Mouse (Mus musculus) kidney, postnatal 10 days (tissue): ENCODE measurements at regions not wholly inside any gene's neighbourhood (a gene's known extent, or its start where the extent isn't known, plus 50 kb on each side); places are given as distances from the start of the nearest gene placed in this dataset.

Experiments
- DNase-seq: peaks from one replicate; pipeline ENCODE4 v3.0.0; 2021; ENCODE audit warnings: mixed read lengths

DNA sequence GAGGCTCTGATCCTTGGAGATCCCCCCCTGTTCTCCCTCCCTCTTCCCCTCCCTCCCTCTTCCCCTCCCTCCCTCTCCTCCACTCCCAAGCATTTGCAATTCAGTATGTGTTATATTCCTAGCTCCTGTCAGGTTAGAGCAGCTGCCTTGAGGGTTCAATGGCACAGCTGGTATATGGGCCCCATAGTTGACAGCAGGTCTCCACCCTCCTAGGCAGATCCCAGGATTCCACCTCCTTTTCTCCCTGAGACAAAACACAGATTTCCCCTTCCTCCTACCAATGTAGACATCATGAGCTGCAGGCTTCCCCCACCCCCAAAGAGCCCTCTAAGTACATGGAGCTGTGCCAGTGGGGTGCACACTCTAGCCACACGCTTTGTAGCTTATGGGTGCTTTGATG is 137.8 kb downstream of the Unc5cl start:
- no peak for DNase-seq

DNA sequence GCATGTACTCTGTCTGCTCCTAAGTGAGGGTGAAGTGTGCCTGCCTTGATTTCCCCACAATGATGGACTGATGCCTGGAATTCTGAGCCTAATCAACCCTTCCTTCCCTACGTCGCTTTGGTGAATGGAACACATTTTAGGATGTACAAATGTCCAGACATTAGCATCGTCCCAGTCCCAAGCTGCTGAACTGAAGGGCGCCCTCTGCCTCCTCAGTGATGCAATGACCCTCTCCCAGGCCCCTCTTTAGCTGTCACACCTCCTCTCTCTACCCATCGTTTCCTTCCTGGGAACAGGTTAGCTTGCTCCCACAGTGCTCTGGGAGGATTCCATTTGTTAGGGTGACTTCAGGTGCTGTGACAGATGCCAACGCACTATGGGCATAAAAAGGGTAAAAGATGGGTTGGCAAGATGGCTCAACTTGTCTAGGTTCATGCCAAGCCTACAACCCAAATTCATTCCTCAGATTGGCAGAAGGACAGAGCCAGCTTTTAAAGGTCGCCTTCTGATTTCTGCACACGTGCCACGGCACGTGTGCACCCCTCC is 140.8 kb downstream of the Unc5cl start:
- no peak for DNase-seq

DNA sequence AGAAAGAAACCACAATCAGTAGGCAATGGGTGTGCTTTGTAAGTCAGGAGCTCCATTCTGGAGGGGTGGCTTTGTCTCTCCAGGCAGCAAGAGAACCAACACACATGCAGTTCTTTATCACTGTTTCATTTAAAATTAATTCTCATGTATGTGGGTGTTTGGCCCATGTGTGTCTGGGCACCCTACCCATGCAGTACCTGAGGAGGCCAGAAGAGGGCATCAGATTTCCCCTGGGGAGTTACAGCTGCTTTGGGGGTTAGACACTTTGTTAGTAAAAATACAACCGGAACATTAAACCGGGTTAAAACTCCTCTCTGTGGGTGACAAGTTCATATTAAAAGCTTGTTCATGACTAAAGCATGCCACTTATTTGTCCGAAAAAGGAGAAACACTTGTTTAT is 141.7 kb downstream of the Unc5cl start:
- DNase-seq, result peak; percentile 36

DNA sequence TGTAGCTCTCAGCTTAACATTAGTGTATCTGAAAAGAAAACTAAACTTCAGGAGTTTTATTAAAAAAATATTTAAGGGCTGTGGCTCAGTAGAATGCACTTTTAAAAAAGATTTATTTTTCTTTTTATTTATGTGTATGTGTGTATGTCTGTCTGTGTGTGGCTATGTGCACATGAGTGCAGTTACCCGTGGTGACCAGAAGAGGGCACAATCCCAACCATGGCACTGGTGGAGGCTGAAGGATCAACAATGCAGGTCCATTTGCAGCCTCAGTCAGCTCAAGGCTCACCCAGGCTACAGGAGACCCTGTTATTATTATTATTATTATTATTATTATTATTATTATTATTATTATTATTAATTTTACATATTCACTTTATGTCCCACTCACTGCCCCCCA is 142.6 kb downstream of the Unc5cl start:
- no peak for DNase-seq

DNA sequence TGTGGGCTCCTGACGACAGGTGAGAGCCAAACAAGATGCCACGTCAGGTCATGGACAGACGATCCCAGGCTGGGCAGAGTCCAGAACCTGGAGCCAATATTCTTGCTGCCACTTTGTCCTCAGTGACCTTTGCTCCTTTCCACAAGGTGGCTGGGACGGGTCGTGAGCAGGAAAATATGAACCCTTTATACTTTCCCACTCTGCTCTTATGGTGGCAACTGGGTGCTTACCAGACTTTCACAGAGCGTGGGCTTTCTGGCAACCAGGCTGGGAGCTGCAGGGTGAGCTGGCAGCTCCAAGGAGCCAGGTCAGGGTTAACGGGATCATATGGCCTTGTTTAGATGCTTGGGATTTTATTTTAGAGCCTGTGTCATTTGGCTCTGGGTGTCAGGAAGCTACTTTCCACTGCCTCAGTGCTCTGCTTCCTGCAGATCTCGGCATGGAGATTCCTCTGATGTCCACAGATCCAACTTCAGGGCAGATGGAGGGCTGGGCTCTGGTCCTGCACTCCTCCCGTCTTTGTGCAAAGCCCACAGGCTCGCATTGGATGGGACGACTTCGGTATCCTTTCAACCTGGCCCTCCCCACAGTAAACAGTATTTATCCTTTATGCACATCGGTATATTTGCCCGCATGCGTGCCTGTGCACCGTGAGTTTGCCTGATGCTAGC is 143.9 kb downstream of the Unc5cl start:
- DNase-seq, result no peak

DNA sequence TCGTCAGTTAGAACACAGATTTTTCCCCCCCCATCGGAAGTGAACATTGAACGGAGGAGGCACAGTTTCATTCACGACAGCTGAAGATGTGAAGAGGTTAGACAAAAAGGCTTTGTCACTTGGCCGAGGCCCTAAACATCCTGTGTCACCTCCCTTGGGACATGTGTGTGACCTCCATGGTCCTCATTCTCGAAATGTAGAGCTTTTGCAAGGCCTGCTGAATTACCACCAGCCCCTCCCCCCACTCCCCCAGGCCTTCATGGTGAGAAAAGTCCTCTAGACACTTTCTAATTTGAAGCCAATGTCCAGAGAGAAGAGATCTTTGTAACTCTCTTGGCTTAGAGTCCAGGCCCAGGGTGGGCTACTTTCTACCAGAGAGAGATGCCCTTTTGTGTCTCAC is 145.5 kb downstream of the Unc5cl start:
- DNase-seq, result peak; percentile 74

DNA sequence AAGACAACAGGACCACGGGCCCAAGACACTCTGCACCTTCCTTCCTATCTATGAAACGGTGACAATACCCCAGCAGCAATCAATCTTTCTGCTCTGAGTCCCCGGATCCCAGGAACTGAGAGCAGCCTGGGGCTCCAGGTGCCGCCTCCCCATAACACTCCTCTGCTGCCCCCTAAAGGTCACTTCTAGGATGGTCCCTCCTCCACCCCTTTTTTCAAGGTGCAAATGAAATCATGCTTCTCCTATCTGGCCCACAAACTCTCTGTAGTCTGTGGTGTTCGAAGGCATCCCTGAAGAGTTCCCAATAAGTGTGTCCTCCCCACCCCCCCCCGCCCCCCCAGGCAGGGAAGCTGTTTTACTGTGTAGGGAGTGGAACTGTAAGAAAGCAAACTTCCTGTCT is 147.9 kb downstream of the Unc5cl start:
- peak; percentile 77 for DNase-seq

DNA sequence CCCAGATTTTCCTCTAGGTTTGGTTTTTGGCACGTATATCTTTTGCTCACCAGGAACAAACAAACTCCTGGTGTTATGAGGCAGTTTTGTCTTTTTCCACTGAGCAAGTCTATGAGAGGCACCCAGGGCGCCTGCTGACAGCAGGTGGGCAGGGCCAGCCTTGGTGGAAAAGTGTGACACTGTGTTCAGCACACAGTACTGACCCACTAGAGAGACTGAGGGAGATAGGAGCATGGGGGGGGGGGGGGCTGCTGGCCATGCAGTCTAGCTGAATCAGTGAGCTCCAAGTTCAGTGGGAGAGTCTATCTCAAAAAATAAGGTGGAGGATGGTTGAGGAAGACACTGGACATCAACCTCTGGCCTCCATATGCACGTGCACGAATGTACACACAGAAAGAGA is 152.1 kb downstream of the Unc5cl start:
- DNase-seq, result no peak

DNA sequence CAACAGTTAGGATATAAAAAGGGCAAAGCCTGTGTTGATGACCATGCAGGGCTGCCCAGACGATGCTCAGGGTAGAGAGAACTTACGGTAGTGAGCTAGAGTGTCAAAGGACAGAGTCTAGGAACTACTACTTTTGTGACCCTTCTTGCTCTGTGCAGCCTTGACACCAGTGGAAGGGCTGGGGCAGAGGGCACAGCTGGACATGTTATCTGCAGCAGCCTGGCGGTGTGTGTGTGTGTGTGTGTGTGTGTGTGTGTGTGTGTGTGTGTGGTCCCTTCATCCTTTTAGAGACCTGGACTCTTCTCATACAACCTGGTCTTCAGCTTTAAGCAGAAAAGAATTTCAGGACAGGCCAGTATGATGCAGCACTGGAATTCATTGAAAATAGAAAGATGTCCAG is 153.6 kb downstream of the Unc5cl start:
- no peak for DNase-seq

DNA sequence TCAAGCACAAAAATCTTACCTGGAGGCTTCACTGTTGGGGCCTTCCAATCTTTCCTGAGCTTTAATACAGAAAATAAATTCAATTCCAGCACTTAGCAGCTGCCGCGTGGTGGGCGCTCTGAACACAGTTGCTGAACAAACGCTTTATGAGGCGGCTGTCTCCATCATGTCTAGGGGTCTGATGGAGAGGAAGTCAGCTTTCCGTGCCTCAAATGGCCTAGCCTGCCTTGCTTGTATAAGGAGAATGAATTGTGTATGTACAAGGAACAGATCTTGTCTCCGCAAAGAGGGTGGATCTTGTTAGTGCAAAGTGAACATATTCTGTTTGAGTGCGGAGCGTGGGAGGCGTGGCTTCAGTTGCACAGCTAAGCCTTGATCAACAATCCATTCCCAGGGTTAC is 155.4 kb downstream of the Unc5cl start:
- DNase-seq, result no peak

DNA sequence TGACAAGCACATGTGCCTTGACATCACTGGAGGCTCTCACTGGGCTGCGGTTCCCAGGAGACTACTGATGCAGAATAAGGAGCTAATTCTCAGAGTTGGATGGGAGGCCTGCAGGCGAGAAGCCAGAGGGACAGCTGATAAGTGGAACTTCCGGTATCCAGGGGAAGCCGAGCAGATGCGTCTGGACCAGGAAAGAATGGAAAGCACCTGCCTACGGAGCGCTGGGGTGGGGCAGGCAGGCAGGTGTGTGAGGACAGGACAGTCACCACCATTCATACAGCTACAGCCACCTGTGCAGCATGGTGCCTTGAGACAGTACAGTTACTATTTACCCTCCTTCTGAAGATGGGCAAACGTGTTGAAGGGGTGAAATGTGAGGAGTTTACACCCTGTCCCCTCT is 156.1 kb downstream of the Unc5cl start:
- no peak for DNase-seq

DNA sequence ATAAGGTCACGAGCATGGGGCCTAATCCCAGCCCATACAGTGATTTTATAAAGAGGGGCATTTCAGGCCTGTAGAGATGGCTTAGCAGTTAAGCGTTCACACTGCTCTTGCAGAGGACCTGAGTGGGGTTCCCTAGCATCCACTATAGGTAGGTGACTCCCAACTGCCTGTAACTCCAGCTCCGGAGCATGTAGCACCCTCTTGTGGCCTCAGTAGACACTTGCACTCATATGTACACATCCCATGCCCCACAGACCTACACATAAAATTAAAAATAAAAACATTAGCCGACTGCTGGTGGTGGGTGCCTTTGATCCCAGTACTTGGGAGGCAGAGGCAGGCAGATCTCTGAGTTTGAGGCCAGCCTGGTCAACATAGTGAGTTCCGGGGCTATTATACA is 158.8 kb downstream of the Unc5cl start:
- DNase-seq, result no peak

DNA sequence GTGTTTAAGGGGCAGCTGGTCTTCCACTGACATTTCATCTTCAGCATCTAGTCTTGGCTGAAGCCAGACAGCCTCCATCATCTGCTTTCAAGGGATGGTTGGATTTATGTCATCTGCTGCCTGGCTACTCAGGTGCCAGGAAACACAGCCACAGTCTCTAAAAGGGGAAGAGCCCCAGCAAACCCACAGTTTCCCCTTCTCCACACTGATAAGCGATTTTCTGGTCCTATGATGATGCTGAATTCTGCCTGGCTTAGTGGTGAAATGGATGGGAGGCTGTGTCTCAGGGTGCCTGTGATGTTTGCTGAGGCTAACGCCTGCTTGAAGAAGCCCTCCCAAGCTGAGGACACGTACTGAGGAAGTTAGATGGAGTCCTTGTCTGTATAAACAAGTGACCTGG is 160.5 kb downstream of the Unc5cl start:
- DNase-seq, result no peak

DNA sequence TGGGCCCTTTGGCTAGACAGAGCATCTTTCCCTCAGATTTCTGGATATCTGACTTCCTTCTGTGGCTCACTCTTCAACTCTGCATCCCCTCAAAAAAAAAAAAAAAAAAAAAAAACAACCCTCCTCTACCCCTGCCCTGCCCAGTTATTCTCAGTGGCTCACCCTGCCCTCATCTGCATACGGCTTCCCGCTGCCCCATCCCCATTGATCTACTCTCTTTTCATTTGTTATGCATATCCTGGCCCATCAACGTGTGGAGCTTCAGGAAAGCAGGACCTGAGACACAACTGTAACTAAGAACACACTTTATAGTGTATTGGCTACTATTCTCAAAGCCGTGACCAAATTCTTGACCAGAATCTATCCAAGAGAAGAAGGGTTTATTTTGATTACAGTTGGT is 161.5 kb downstream of the Unc5cl start:
- no peak for DNase-seq

DNA sequence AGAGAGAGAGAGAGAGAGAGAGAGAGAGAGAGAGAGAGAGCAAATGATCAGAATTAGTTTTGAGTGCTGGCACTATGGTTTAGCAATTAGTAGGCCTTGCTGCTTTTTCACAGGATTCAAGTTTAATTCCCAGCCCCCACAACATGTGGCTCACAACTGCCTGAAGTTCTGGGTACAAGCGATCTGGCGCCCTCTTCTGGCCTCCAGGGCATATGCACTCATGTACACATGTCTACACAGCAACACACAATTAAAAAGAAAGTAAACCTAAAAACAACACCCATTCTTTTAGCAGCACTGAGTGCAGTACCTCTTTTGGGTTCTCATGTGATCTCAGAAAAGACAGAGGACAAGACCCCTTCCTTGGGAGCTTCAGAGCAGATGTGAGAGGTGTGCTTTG is 166.2 kb downstream of the Unc5cl start:
- DNase-seq, result no peak

DNA sequence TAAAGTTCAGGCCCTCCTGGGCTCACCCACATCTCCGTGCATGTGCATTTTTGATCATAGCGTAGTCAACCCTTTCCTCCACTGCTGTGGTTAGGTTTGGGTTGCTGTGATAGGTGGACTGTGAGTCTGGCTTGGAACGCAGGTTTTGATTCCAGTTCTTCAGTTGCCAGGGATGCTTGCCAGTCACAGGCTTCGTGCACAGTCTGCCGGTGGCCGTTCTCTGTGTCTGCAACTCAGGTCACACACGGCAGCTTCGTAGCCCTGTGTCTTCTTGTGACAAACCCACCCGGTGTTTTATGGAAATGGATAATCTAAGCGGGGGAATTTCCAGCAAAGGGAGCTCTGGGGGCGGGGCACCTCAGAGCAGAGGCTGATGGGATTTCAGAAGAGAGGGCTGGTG is 167.0 kb downstream of the Unc5cl start:
- DNase-seq, result no peak

DNA sequence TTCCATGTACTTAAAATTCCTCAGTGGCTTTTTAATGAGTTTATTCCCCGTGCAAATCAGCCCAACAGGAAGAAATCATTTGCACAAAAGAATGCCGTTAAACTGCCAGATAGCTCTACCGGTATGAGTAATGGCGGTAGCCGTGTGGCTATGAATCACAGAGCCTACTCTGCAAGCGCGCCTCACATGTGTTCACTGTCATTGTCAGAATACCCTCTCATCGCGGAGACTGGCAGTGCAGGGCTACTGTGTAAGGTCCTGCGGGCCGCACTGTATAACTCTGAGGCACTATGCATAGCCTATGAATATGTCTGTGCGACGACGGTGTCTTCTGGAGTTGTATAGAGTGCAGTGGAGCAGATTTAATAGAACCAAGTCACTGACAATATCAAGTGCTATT is 170.2 kb downstream of the Unc5cl start:
- no peak for DNase-seq

DNA sequence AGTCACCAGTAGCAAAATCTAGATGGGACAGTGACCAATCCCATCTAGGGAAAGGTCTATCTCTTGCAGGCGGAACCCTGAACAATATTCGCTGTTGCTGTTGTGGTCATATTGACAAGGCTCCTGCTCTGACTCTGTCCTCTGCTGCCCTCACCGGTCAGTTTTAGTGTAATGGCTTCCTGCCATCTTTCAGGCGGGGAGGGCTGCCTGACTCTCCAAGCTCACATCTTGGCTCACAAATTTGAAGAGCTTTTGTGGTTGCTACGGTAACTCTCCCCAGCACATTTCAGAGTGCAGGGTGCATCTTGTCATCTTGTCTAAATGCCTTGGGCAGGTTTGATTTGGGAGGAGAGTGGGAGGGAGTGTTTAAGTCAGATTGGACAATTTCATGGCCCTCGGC is 171.3 kb downstream of the Unc5cl start:
- DNase-seq, result no peak

DNA sequence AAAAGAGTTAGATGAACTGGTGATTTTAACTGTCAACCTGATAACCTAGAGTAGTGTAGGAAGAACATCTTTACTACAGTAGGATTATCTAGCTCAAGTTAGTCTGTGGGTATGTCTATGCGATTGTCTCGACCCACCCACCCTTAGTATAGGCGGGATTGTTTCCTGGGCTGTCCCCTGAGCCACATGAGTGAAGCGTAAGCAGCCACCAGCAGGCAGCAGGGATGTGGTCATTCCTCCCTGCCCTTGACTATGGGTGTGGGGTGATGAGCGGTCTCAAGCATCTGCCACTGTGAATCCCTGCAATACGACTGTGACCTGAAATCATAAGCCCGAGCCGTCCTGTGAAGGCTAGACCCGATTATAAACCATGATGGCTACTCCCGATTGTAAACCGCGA is 184.9 kb downstream of the Unc5cl start:
- no peak for DNase-seq

DNA sequence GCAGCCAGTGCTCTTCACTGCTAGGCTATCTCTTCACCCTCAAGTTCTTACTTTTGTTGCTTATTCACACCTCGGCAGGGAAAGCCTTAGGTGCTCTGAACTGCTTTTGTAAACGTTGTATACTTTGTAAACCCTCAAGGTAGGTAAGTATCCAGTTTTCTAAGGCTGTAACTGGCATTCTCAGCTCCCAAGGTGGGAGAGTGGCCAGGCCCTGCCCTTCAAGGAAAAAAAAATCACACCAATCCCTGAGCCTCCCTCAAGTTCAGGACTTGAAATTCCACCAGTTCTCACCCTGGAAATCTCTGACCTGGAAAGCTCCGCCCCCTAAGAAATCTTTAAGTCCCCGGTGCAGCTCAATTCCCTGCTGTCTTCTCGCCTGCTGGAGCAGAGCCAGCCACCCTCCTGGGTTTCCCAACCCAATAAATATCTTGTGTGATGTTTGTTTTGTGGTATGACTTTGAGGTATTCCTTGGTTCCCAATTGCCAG is 188.9 kb downstream of the Unc5cl start:
- DNase-seq, result no peak

DNA sequence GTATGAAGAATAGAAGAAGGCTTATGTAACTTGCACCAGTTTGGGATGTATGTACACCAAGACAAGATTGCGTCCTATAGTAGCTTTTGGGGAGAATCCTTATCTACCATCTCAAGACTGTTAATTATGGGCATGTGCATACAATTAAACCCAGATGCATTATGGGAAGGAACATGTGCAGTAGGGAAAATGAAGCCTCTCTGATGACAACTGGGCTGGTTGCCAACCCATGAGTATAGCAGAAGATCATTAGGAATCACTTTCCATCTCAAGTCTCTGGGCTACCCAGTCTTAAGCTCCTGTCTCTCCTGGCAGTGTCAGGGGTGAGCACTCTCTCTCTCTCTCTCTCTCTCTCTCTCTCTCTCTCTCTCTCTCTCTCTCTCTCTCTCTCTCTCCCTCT is 190.4 kb downstream of the Unc5cl start:
- no peak for DNase-seq

DNA sequence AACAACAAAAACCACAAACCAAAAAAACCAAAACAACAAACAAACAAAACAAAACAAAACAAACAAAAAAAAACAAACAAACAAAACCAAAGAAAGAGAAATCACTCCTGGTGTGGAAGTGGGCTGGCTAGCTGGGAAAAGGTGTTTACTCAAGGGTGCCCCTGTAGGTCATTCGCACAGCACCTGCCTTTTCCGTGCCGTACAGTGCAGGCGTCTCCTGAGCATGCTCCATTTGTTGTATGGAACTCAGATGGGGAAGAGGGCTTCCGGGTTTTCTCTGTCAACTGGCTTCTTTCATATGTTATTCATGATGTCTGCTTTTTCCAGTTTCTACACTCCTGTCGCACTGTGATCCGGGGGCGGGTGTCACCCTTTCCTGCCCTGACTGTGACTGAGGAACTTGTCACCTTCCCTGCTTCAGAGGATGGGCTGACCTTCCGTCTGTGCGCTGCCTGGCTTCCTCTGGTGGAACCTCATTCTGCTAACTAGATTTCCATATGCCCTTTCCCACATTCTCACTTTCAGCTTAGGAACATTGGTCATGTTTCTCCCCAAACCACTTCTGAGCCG is 192.0 kb downstream of the Unc5cl start:
- DNase-seq, result no peak

DNA sequence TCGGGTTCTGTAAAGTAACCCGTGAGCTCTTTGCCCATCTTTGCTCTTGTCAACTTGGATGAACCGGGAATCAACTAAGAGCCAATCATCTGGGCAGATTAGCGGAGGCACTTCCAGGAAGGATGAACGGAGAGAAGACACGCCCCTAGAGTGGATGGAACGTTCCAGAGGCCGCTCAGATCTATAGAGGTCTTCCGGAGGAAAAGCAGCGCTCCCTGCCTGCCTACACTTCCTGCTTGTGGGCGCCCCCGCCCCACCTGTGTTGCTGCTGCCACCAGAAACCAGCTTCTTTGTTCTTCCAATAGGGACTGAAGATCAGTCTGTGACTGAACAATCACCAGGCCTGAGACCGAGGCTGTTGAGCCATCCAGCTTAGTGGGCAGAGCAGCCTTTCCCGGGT is 192.7 kb downstream of the Unc5cl start:
- no peak for DNase-seq

DNA sequence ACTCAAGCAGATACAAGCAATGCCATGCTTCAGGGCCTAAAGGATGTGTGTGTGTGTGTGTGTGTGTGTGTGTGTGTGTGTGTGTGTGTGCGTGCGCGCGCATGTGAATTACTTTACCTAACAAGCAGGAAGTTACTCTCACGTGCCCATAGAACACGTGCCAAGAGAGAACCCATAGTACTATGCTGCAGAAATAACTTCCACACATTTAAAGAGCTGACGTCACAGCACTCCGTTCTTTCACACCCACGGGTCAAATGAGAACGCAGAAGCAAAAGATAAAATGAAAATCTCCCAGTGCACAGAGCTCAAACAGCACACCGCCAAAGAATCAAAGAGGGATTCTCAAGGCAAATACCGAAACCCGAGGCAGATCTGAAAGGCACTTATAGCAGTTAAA is 195.9 kb downstream of the Unc5cl start:
- no peak for DNase-seq

DNA sequence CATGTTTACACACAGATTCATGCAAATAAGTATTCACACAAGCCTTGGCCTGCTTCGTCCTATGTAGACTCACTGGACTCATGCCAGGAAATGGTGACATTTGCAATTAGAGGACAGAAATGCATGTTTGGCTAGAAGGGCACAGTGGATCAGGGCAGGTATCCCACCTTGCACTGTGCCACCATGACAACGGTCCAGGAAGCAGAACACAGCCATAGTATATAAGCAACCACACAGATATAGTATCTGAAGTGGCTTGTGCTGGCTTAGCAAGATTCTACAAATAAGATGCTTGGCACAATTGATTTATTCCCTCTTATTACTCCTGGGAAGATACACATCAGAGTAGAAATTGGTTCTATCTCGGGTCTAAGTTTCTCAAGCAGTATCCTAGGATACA is 218.0 kb downstream of the Unc5cl start:
- no peak for DNase-seq
